Mouse (Mus musculus) left cerebral cortex, postnatal 10 days (tissue): ENCODE measurements at regions not wholly inside any gene's neighbourhood (a gene's known extent, or its start where the extent isn't known, plus 50 kb on each side); places are given as distances from the start of the nearest gene placed in this dataset.

Experiments used
- DNase-seq, 2 experiments: peaks; one replicate each; pipeline ENCODE4 v3.0.0; 2021 to 2022; ENCODE audit warnings: low spot score in 2 of 2, mixed read lengths in 1 of 2; ENCODE audit errors: extremely low spot score in 1 of 2
- intact Hi-C: fragments of 180-260 bp; cut with DNase I; formaldehyde crosslinking; loops from one replicate; pipeline ENCODE4 v1.15.1; 2025

GRCm38 (mm10) chr17:7634291-7634664, 192.8 kb downstream of the Fndc1 start:
- intact Hi-C loops = no loop called here
- no peak for DNase-seq

DNA sequence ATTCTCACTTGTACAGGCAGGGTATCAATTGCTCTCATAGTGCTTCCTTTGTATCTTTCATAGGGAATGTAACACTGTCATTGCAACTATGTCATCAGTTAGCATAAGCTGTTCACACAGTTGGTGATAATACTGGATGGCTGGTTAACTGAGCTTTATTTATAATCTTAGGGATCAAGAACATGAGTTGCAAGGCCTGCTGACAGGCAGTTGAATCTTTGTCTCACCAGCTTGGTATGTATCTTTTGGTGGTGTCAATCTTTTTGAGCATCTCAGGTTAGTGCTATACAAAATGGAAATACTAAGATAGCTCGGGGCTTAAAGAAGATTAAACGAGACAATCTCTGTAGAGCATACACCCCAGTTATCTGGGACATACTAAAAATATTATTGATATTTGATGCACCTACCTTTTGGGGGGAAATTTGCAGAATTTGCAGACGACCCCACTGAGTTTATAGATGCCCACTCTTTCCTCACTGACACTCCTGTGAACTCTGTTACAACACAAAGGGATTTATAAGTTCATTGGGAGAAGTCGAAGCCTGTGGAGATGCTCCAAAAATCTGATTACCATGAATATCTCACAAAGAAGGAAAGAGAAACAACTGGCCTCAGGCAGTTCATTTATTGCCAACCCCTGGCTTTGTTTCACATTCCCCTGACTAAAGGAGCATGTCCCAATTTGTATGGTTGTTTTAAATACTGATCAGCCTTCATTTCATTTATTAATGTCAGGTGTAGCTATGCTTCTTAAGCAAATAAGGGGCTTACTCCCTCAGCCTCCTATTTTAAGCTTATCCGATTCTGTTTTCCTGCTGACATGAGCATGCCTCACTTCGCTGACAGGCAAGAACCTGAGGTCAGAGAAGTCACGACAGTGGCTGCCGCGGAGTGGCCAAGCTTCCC, 193.5 kb downstream of the Fndc1 start:
- DNase-seq = no peak
- intact Hi-C loops = no loop called here

DNA sequence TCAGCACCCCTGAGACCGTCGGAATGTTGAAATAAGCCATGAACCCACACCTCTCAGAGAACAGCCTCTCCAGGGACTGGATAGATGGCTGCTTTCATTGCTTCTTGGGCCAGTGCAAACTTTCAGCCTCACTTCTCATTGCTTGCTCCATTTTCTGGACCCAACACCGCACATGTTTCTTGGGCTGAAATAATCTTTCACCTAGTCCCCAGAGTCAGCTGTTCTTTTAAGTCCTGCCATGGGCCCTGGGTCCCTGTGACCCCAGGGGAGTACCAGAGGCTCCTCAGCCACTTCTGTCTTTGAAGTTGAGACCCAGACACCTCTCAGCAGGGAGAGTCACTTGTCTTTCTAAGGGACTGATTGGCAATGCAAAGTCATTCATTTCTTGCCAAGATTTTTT, 201.4 kb downstream of the Fndc1 start:
- DNase-seq = peak in 1 of 2 experiments; percentile 25
- intact Hi-C loops = no loop called here

- DNase-seq = no peak
- intact Hi-C loops = no loop called here
Observed at GRCm38 (mm10) chr17:7623392-7623791, 203.7 kb downstream of the Fndc1 start.

DNA sequence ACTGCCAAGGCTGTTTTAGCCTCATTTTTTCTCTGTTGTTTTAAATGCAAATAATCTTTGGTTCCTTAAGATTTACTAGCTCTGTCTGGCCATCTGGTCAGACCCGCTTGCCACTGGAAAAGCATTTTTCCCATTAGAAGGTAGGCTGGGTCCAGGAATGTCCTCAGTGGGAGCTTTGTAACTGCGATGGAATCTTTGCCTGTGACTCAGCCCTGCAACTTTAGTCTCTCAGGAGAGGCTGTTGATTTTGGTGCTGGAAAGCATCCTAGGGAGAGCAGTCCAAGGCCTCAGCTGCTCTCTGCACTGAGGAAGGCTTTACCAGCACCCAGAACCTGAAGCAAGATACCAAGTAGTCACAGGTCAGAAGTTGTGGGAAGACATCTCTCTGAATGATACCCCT, 205.8 kb downstream of the Fndc1 start:
- no peak for DNase-seq
- intact Hi-C loops = no loop called here

- intact Hi-C loops = no loop called here
- DNase-seq = no peak
Observed at GRCm38 (mm10) chr17:7620166-7620565, 206.9 kb downstream of the Fndc1 start.

DNA sequence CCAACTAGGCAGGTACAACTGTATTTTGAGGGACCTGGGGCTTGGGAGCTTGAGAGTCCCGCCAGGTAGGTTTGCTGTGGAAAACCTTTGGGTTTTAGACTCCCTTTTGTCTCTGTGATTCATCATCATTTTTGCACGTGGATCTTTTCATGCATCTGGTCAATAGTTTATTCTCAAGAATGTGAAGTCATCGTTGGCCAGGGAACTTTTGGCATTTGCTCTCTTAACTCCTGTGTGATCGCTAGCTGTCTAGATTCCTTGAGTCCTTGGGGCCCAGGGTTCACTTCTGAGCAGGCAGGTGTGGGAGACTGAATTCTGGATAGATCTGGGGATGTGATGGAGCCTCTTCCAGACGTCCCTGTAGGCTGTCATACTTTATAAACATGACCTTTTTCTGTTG, 207.5 kb downstream of the Fndc1 start:
- DNase-seq = no peak
- intact Hi-C loops = no loop called here

- intact Hi-C loops = loop anchor here (10.0 kb wide), 1 partner anchor 217 kb away; the partner anchor contains the start of gene Fndc1
- DNase-seq = no peak
Observed at GRCm38 (mm10) chr17:7608046-7608445, 219.1 kb downstream of the Fndc1 start.

- DNase-seq = no peak
- intact Hi-C loops = loop anchor here (10.0 kb wide), 1 partner anchor 217 kb away; the partner anchor contains the start of gene Fndc1
Observed at GRCm38 (mm10) chr17:7607431-7607830, 219.7 kb downstream of the Fndc1 start.

GRCm38 (mm10) chr17:7604813-7605504, 219.7 kb upstream of the Unc93a2 start:
- DNase-seq = no peak
- intact Hi-C loops = loop anchor here (10.0 kb wide), 1 partner anchor 220 kb away; the partner anchor contains the start of gene Fndc1

DNA sequence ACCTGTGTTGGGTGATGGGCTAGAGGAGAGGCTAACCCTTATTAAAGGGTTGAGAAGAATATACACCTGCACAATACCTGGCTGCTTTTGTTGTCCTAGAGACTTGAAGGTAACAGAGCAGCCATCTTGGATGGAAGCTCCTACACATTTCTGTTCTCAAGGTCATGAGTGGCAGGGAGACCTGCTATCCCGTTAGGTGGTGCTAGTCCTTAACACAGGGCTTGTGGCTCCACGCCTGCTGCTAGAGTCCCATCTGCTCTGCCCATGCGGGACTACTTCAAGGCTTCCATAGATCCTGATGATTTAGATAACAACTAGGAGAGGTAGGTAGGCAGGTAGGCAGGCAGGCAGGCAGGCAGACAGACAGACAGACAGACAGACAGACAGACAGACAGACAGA, 218.8 kb upstream of the Unc93a2 start:
- DNase-seq = no peak
- intact Hi-C loops = loop anchor here (10.0 kb wide), 1 partner anchor 221 kb away; the partner anchor contains the start of gene Fndc1

DNA sequence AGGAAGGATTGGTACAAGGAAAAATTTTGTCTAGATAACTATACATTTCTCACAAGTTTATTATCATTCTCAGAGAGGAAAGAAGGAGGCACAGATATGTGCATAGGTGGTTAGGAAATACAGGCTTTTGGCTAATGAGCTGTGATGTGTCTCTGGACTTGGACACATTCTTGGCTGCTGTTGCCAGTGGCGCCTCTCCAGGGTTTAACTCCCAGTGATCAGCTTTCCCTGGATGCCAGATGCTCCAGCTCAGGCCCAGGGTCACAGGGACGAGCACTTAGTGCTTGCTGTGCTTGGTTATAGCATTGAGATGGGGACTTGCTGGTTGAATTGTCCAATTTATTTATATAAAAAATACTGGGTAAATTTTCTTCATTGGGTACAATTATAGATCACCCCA, 215.3 kb upstream of the Unc93a2 start:
- no peak for DNase-seq
- intact Hi-C loops = loop anchor here (10.0 kb wide), 1 partner anchor 224 kb away; the partner anchor contains the start of gene Fndc1

DNA sequence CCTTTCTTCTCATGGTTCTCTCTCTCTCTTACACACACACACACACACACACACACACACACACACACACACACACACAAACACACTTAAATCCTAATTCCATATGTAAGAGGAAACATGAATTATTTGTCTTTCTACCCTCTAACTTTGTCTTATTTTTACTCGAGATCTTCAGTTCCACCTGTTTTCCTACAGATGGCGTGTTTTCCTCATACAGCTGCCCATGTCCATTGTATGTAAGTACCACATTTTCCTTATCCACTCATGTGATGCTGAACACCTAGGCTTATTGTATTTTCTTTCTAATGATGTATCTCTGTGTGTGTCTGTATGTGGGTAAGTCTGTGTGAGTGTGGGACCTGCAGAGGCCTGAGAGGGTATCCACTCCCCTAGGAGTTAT, 212.2 kb upstream of the Unc93a2 start:
- DNase-seq = no peak
- intact Hi-C loops = no loop called here

GRCm38 (mm10) chr17:7594801-7595200, 209.5 kb upstream of the Unc93a2 start:
- intact Hi-C loops = no loop called here
- no peak for DNase-seq

- DNase-seq = no peak
- intact Hi-C loops = no loop called here
Observed at GRCm38 (mm10) chr17:7592491-7592890, 207.2 kb upstream of the Unc93a2 start.

DNA sequence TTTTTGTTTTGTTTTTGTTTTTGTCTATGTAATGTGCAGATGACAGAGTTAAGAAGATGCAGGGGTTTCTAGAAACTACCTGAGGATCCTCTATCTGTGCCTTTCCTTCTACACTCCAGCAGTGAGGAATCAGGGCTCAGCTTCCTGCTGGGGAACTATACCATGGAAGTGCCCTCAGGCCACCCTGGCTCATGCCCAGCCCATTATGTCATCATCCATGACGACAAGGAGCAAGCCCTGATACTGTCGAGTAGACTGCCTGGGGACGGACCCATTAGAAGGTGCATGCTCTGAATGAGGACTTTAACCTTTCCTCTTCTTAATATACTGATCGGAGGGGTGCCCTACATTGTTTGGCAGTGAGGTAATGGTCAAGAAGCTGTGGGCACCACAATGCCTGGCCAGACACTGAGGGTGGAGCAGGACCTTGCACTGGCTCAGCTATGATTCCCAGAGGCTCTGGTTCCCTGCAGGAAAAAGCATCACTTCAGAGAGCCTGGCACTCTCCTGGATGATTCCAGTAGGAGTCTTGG, 197.7 kb upstream of the Unc93a2 start:
- intact Hi-C loops = no loop called here
- DNase-seq = no peak

- no peak for DNase-seq
- intact Hi-C loops = no loop called here
Observed at GRCm38 (mm10) chr17:7579031-7579430, 193.8 kb upstream of the Unc93a2 start.

- DNase-seq = no peak
- intact Hi-C loops = no loop called here
Observed at GRCm38 (mm10) chr17:7578003-7578402, 192.7 kb upstream of the Unc93a2 start.

DNA sequence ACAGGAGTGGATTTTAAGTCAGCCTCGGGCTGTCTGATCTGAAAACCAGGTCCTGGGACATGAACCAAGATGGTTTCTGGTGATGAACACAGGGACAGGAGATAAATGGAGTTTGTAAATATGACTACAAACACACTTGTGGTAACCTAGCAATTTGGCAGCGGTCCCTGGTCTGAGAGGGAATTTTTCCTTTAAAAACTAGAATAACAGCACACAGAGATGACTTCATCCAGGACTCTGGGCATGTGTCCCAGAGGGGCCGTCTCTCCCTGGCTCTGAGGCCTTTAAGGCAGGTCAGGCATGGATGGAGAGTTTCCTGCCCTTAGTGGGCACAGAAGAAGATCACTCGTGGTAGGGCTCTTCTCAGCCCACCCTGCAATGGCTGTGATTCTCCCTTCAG, 192.0 kb upstream of the Unc93a2 start:
- intact Hi-C loops = no loop called here

DNA sequence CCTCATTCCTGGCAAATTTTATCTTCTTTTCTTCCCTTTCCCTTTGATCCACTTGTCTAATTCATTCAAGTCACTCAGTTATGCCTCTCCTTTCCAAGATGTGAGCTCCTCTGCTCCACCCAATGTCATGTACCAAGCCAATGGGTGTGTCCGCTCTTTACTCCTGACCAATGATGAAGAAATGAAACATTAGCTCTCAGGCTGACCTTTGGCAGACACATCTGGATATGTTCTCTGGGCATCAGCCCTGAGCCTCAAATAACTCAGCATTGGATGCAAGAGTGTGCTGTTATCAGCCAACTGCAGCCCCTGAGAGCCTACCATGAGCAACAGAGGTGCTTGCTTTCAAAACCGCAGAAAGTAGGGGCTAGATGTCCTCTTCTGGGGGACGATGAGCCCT, 186.2 kb upstream of the Unc93a2 start:
- DNase-seq = no peak
- intact Hi-C loops = no loop called here

More for the DNA sequence above, 192.0 kb upstream of the Unc93a2 start:
- DNase-seq = peak; percentile 4 to 67
